Mouse (Mus musculus) lung, postnatal 10 days (tissue): Measurements from ENCODE around the gene Olfr713.

Source experiments
- DNase-seq: peaks from one replicate; pipeline ENCODE4 v3.0.0; 2021

The Olfr713 gene

DNA sequence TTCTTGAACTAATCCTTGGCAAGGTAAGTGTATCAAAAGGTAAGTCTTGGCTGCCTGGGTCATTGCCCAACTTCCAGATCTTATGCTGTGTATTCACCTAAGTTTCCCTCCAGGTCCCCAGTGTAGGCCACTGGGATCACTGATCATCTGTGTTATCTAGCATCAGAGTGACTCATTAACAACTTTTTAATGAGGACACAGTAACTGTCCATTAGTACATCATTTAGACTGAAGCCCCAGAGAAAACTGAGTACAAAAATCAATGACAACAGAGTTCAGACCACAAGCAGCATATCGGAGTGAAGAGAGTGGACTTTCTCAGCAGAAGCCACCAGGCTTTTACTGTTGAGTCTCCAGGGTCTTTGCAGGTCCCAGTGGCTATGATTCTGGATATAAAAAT lies at the start of gene Olfr713:
Gene Olfr713, plus strand, starts transcription at position 301 of the 400 bp plus-strand sequence.
- no peak for DNase-seq

GRCm38 (mm10) chr7:106985236-106985635 lies 45.7 kb upstream of the Olfr713 start:
- DNase-seq, result no peak

GRCm38 (mm10) chr7:107000798-107001197 lies 30.2 kb upstream of the Olfr713 start:
- DNase-seq, result peak; percentile 10

DNA sequence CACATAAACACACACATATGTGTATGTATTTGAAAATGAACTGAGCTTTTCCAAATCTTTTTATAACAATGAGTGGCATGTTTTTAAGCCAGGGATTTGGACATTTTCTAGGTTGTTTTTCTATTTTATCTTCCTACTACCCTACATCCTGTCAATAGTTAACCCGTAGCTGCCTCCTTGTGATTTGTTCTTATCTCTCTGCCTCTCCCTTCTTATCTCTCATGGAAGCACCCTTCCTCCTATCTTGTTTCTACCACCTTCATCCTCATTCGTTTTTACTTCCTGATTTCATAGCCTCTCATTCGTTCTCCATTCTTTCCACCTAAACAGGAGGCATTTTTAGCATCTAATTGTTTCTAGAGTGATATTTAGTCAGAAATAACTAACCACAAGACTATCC lies 26.8 kb upstream of the Olfr713 start:
- no peak for DNase-seq

DNA sequence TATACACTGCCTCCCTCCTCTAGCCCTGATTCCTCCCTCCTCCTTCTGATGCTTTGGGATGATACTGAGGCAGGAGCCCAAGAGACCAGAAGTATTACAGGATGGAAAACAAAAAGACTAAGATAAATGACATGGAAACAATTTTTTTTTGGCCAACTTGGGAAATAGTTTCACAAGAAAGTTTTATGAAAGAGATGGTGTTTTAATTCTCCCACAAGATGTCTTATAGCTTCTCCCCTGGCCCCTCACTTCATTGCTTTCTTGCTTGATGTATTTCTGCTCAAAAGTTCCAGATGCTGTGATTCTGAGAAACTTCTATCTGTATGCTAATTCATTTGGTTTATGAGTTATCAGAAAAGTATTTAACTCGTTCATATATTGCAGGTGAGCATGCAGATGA lies 25.0 kb upstream of the Olfr713 start, which contains the start of gene Olfr2:
Gene Olfr2, minus strand, starts transcription at position 101 of the 400 bp plus-strand sequence.
- no peak for DNase-seq

DNA sequence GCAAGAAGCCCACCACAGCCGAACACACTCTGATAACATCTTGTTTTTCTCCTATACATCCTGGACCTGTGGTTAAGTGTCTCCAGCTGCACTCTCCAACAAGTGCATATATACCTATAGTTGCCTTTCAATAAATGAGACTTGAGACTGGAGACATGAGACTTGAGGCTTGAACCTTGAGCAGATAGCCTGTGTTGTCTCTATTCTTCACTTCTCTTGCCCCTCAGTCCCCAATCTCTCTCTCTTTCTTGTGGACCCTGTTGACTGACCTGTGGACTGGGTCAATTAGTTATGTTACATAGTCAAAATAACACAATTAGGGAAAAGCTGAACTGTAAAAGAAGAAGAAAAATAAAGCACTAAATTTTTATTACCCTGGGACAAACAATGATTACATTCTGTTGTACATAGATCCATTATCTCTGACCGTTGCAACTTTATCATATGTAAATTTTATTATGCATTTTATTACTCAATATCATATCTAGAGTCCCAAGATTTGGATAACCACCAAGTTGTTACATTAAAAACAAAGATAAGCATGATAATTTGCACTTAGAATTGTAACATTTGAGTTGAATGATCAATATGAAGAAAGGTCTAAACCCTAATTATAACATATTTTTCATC lies 9.1 kb downstream of the Olfr713 start:
- DNase-seq, result no peak

GRCm38 (mm10) chr7:107043136-107043535 lies 12.2 kb downstream of the Olfr713 start:
- DNase-seq, result no peak

GRCm38 (mm10) chr7:107044407-107044806 lies 13.4 kb downstream of the Olfr713 start:
- no peak for DNase-seq

GRCm38 (mm10) chr7:107045833-107046232 lies 14.9 kb downstream of the Olfr713 start:
- DNase-seq, result peak; percentile 36

GRCm38 (mm10) chr7:107047578-107047977 lies 16.6 kb downstream of the Olfr713 start:
- DNase-seq, result peak; percentile 5

DNA sequence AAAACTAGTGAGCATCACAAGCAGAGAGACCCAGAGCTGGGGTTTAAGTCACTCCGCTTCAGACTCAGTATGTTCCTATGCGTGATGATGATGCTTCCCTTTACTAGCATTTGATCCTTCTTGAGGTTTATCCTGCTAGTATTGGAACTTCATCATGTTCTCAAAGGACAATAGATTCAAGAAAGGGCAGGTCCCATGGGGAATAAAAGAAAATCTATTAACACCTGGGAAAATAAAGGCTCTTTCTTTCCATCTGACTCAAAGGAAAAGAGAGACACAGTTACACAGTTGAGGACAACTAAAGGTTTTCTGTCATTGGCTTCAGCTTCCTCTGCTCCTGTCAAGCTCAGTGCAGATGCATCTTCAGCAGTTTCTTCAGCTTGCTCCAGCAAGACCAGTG lies 39.7 kb downstream of the Olfr713 start, which contains the start of gene Olfr714:
Gene Olfr714, plus strand, starts transcription at position 301 of the 400 bp plus-strand sequence.
- DNase-seq, result no peak
